ENCODE assay signal across 34 mouse cellular contexts in the genomic region with DNA sequence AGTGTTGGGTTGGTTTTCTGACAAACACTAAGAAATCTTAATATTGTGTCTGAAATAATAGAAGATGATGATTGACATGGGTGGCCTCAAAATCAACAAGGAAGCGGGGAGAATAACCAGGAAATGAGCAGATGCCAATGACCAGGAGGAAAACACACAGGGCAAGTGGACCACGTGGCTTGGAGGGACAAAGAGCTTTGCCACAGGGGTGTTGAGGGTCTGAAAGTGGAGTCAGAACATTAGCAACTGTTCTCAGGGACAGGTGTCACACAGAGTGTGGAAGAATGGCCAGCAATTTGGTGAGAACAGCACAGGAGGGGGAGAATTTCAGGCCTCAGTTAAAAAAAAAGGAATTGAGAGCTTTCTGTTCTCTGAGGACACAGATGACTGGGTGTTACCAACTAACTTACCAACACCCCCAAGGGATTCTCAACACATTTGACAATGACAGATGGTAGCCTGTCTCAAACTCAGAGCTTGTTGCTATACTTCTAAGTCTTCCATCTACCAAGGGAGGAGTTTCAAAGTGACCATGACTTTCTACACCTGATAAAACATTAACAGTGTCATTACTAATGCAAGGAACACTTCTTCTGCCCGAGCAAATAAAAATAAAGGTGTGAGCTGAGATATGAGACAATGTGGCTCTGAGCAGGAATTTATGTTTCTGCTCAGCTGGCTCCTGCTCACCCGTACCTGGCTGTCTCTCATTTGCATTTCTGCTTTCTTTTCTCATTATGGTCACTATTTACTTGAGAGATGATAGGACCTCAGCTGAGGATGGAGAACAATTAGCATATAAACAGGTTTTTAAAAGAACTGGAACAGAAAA. TPM values are rescaled to one million over a fixed set of nuclear protein-coding genes. Genes with fewer than 3 reads are reported as not detected.
DNase-seq lines count a peak whose midpoint lies in the region; ATAC-seq and TF ChIP-seq lines count a peak whose summit lies in the region.
"Had no signal": no experiment of that assay in that cellular context is flagged by ENCODE, and none has a peak within 500 bp of the region (broad histone marks: within the 10 kb centered on the region; RNA-seq: fewer than 3 reads in every experiment).

No protein-coding gene starts in this region.

- DNase-seq in lung, postnatal 25 days (ENCODE audit: low spot score) = peak; percentile 15
- no peak for DNase-seq in lung, postnatal 36 days
- DNase-seq in CH12.LX (ENCODE audit: extremely low read depth) = peak; percentile 91
- no peak for DNase-seq in stomach, postnatal 0 days (ENCODE audit: low spot score)
- no peak for DNase-seq in kidney, postnatal 14 days
- DNase-seq in heart, postnatal 4 days = no peak
- DNase-seq: adrenal gland, postnatal 10 days; cerebellum, adult 11-12 months; cerebellum, adult 9-11 months; forebrain, postnatal 0 days; gastrocnemius, postnatal 25 days; heart, adult 2 months; heart, postnatal 10 days; kidney, adult 18-20 months; kidney, postnatal 4 days; lung, embryonic 14.5 days; lung, postnatal 14 days; right cerebral cortex, postnatal 14 days; thymus, adult 18-20 months; thymus, postnatal 25 days had no signal

- no peak for TF ChIP-seq CTCF in CH12.LX (conservative IDR thresholded peaks at IDR 0.05 in 1 of 2, IDR thresholded peaks at IDR 0.05 in 1 of 2; ENCODE audit: low read depth in 2 of 2, low read length in 2 of 2)
- no peak for TF ChIP-seq CTCF in stomach, postnatal 0 days (IDR thresholded peaks at IDR 0.05; ENCODE audit: low read depth)

- H3K9ac ChIP-seq in CH12.LX (ENCODE audit: insufficient read depth, low read depth) = no peak overlapping the region
- H3K9ac ChIP-seq in stomach, postnatal 0 days (ENCODE audit: low read length) = no peak overlapping the region
- H3K9ac ChIP-seq: forebrain, embryonic 12.5 days; forebrain, postnatal 0 days; heart, embryonic 13.5 days; hindbrain, embryonic 15.5 days; kidney, embryonic 15.5 days; limb, embryonic 15.5 days; liver, embryonic 14.5 days; lung, embryonic 14.5 days; midbrain, embryonic 12.5 days; neural tube, embryonic 13.5 days; stomach, embryonic 15.5 days had no signal

- no peak; the same call in 1 of the 2 replicates for TF ChIP-seq RAD21 in CH12.LX (IDR thresholded peaks at IDR 0.05; ENCODE audit: low read depth, low read length)

- in situ Hi-C loops in CH12.LX (cut with MboI; ENCODE audit: low pct_ligation_motif_present, low pct_unique_long_range_greater_than_20kb, low sequenced_read_pairs) = no loop called here

- H3K4me1 ChIP-seq in CH12.LX (ENCODE audit: control insufficient read depth in 1 of 2, insufficient read depth in 2 of 2) = peaks cover 12 to 57% of the 10 kb centered on the region in 2 experiments
- no peaks in the 10 kb centered on the region for H3K4me1 ChIP-seq in stomach, postnatal 0 days (replicated peaks; ENCODE audit: control insufficient read depth, insufficient read depth)
- H3K4me1 ChIP-seq: forebrain, embryonic 12.5 days; heart, embryonic 13.5 days; hindbrain, embryonic 10.5 days; hindbrain, embryonic 15.5 days; kidney, embryonic 15.5 days; limb, embryonic 10.5 days; limb, embryonic 15.5 days; midbrain, embryonic 12.5 days; neural tube, embryonic 13.5 days; stomach, embryonic 15.5 days had no signal

- no peaks in the 10 kb centered on the region for H3K36me3 ChIP-seq in CH12.LX (replicated peaks in 1 of 2; ENCODE audit: control insufficient read depth in 1 of 2, insufficient read depth in 1 of 2, low read length in 1 of 2)
- no peaks in the 10 kb centered on the region for H3K36me3 ChIP-seq in stomach, postnatal 0 days (ENCODE audit: control insufficient read depth, insufficient read depth, low read length)
- H3K36me3 ChIP-seq: forebrain, embryonic 12.5 days; G1E; heart, embryonic 13.5 days; hindbrain, embryonic 10.5 days; hindbrain, embryonic 15.5 days; kidney, embryonic 15.5 days; limb, embryonic 10.5 days; limb, embryonic 15.5 days; midbrain, embryonic 12.5 days; neural tube, embryonic 13.5 days; stomach, embryonic 15.5 days had no signal

- TF ChIP-seq EP300 in CH12.LX (IDR thresholded peaks at IDR 0.05; ENCODE audit: low read length) = peak; percentile 98
- TF ChIP-seq EP300 in stomach, postnatal 0 days (optimal IDR thresholded peaks at IDR 0.05) = no peak

- no peak for TF ChIP-seq POLR2A in CH12.LX (IDR thresholded peaks at IDR 0.05; ENCODE audit: low read depth, low read length)

- no peaks in the 10 kb centered on the region for H3K9me3 ChIP-seq in CH12.LX (replicated peaks; ENCODE audit: low read length)
- H3K9me3 ChIP-seq in stomach, postnatal 0 days (ENCODE audit: control insufficient read depth, low read length) = no peaks in the 10 kb centered on the region
- H3K9me3 ChIP-seq: forebrain, embryonic 12.5 days; G1E; heart, embryonic 13.5 days; hindbrain, embryonic 10.5 days; hindbrain, embryonic 15.5 days; kidney, embryonic 15.5 days; limb, embryonic 10.5 days; limb, embryonic 15.5 days; megakaryocyte, embryonic 14.5 days; midbrain, embryonic 12.5 days; neural tube, embryonic 13.5 days; stomach, embryonic 15.5 days had no signal

- peak overlapping the region; percentile 81 for H3K27ac ChIP-seq in CH12.LX (ENCODE audit: insufficient read depth, low read depth)
- no peak overlapping the region for H3K27ac ChIP-seq in stomach, postnatal 0 days (replicated peaks)
- H3K27ac ChIP-seq: forebrain, embryonic 12.5 days; heart, adult 2 months; heart, embryonic 13.5 days; hindbrain, embryonic 10.5 days; hindbrain, embryonic 15.5 days; kidney, embryonic 15.5 days; limb, embryonic 10.5 days; limb, embryonic 15.5 days; liver, embryonic 14.5 days; midbrain, embryonic 12.5 days; neural tube, embryonic 13.5 days; stomach, embryonic 15.5 days had no signal

- peak overlapping the region; percentile 69 for H3K4me2 ChIP-seq in CH12.LX (ENCODE audit: insufficient read depth, low read depth, poor library complexity, severe bottlenecking)
- no peak overlapping the region for H3K4me2 ChIP-seq in stomach, postnatal 0 days (replicated peaks; ENCODE audit: low read depth)
- H3K4me2 ChIP-seq: forebrain, embryonic 12.5 days; heart, embryonic 13.5 days; hindbrain, embryonic 15.5 days; kidney, embryonic 15.5 days; limb, embryonic 15.5 days; lung, embryonic 14.5 days; midbrain, embryonic 12.5 days; neural tube, embryonic 13.5 days; stomach, embryonic 15.5 days had no signal

- no peak overlapping the region for H3K4me3 ChIP-seq in CH12.LX (replicated peaks in 1 of 3; ENCODE audit: low read depth in 2 of 3, low read length in 2 of 3, poor library complexity in 1 of 3)
- no peak overlapping the region for H3K4me3 ChIP-seq in stomach, postnatal 0 days (ENCODE audit: low read depth, low read length)
- H3K4me3 ChIP-seq: forebrain, embryonic 12.5 days; heart, adult 2 months; heart, embryonic 13.5 days; hindbrain, embryonic 10.5 days; hindbrain, embryonic 15.5 days; kidney, embryonic 15.5 days; limb, embryonic 10.5 days; limb, embryonic 15.5 days; megakaryocyte, embryonic 14.5 days; midbrain, embryonic 12.5 days; neural tube, embryonic 13.5 days; stomach, embryonic 15.5 days had no signal

- no peaks in the 10 kb centered on the region for H3K27me3 ChIP-seq in CH12.LX (replicated peaks)
- no peaks in the 10 kb centered on the region for H3K27me3 ChIP-seq in stomach, postnatal 0 days (ENCODE audit: control insufficient read depth, insufficient read depth, low read length)
- H3K27me3 ChIP-seq: forebrain, embryonic 12.5 days; heart, embryonic 13.5 days; hindbrain, embryonic 15.5 days; kidney, embryonic 15.5 days; limb, embryonic 15.5 days; midbrain, embryonic 12.5 days; neural tube, embryonic 13.5 days; stomach, embryonic 15.5 days had no signal

- dilution Hi-C loops in CH12.LX (cut with MboI; ENCODE audit: extremely low pct_ligation_motif_present, extremely low pct_unique_long_range_greater_than_20kb, low sequenced_read_pairs) = no loop called here

- ATAC-seq in megakaryocyte, adult 5-6 weeks (ENCODE audit: poor library complexity, severe bottlenecking) = peak; percentile 47
- peak; percentile 69 for ATAC-seq in stomach, postnatal 0 days (ENCODE audit: low FRiP score, low TSS enrichment)
- ATAC-seq: forebrain, postnatal 0 days had no signal

- H3K79me2 ChIP-seq in CH12.LX (replicated peaks; ENCODE audit: control insufficient read depth, extremely low read depth, insufficient read depth, poor library complexity, severe bottlenecking) = no peaks in the 10 kb centered on the region

- WGBS in stomach, postnatal 0 days = 39% methylated on average over 4 of the region's 4 CpGs

TF ChIP-seq in CH12.LX, 34 proteins besides CTCF, POLR2A, EP300 and RAD21 (continues in another document):
- no peak for TF ChIP-seq POLR2AphosphoS2 (IDR thresholded peaks at IDR 0.05; ENCODE audit: low read depth, low read length)
- no peak for TF ChIP-seq E2F4 (IDR thresholded peaks at IDR 0.05; ENCODE audit: insufficient replicate concordance, low read depth, low read length)
- 0 out of 2 replicates have a peak, but pooled peaks have one; percentile 34 for TF ChIP-seq KAT2A (IDR thresholded peaks at IDR 0.05; ENCODE audit: insufficient replicate concordance, low read length)
- peak; percentile 90 for TF ChIP-seq RCOR1 (conservative IDR thresholded peaks at IDR 0.05; ENCODE audit: low read depth, low read length)
- peak; percentile 76 for TF ChIP-seq MXI1 (IDR thresholded peaks at IDR 0.05; ENCODE audit: low read depth, low read length)
- TF ChIP-seq TCF12 (IDR thresholded peaks at IDR 0.05; ENCODE audit: low read depth, low read length) = peak; percentile 96
- TF ChIP-seq TBP (conservative IDR thresholded peaks at IDR 0.05; ENCODE audit: low read depth, low read length) = peak; percentile 75
- peak; percentile 52 for TF ChIP-seq HCFC1 (IDR thresholded peaks at IDR 0.05; ENCODE audit: low read depth, low read length)
- peak; percentile 28; the same call in 1 of the 2 replicates for TF ChIP-seq CHD2 (IDR thresholded peaks at IDR 0.05; ENCODE audit: low read length)
- peak; percentile 18; the same call in 1 of the 2 replicates for TF ChIP-seq ZMIZ1 (IDR thresholded peaks at IDR 0.05; ENCODE audit: low read depth, low read length)
- TF ChIP-seq MEF2A (IDR thresholded peaks at IDR 0.05; ENCODE audit: borderline replicate concordance, low read depth, low read length) = peak; percentile 62; the same call in 1 of the 2 replicates
- TF ChIP-seq ZNF384 (IDR thresholded peaks at IDR 0.05; ENCODE audit: low read depth, low read length) = peak; percentile 92
- TF ChIP-seq SIN3A (IDR thresholded peaks at IDR 0.05; ENCODE audit: low read length) = peak; percentile 92
- no peak for TF ChIP-seq PAX5 (IDR thresholded peaks at IDR 0.05; ENCODE audit: low read length)
- peak; percentile 97 for TF ChIP-seq IRF4 (IDR thresholded peaks at IDR 0.05; ENCODE audit: low read depth, low read length)
- no peak; the same call in none of the 2 replicates for TF ChIP-seq JUND (conservative IDR thresholded peaks at IDR 0.05; ENCODE audit: low read depth, low read length)

RNA-seq across cellular contexts. Expression of gene 4930523C07Rik, which starts 52.2 kb away (rescaled TPM):
- 13.1 and 16.6 TPM in 2 replicates for total RNA-seq in CH12.LX (2012; rRNA removed)
- 15.3 and 18.0 TPM in 2 replicates for total RNA-seq in CH12.LX (2014; rRNA removed)
- polyA plus RNA-seq in CH12.LX (2012; ENCODE audit: insufficient read length, low read depth) = 24.4 and 28.2 TPM in 2 replicates
- total RNA-seq in megakaryocyte, adult 5-6 weeks (2015) = 54.6 and 66.3 TPM in 2 replicates
- 48.8 and 62.2 TPM in 2 replicates for total RNA-seq in megakaryocyte, adult 5-6 weeks (2017)
- polyA plus RNA-seq in stomach, postnatal 0 days (2015; fragmentation: Nextera tagmentation; extraction: Ambion mirVana) = 37.7 and 40.8 TPM in 2 replicates
- total RNA-seq in heart, postnatal 4 days (2021) = 10 to 100 TPM; 24.0 to 26.1 TPM
- polyA plus RNA-seq: G1E had no signal

Comparison
In these comparisons a context has a peak if more than half of its experiments do, and no peak if none do; other contexts are left out.
1. DNase-seq: peak in lung, postnatal 25 days (single experiment) and CH12.LX (single experiment); none in lung, postnatal 36 days (single experiment), stomach, postnatal 0 days (single experiment), kidney, postnatal 14 days (single experiment) and heart, postnatal 4 days (single experiment).